Mouse (Mus musculus): Measurements from ENCODE around the gene Smco4.

GRCm38 (mm10) chr9:15538979-15539533 lies 45.8 kb downstream of the Smco4 start:
- TF ChIP-seq CTCF (IDR thresholded peaks at IDR 0.05; ENCODE audit: extremely low read depth, insufficient read length, insufficient replicate concordance, low read depth, low read length) (no peak), POLR2A (IDR thresholded peaks at IDR 0.05; ENCODE audit: low read depth, low read length) (no peak)

Data from small intestine, adult 2 months (tissue).